Mouse (Mus musculus) kidney, embryonic 15.5 days (tissue): Measurements from ENCODE around the gene Pkp1. TPM values are rescaled to one million over a fixed set of nuclear protein-coding genes. Genes with fewer than 3 reads are reported as not detected.

Source experiments
- ATAC-seq: fragments of 200-750 bp; cut with Nextera tagmentation; replicated peaks from 2 replicates; pipeline ENCODE4 v1.8.0; 2017; ENCODE audit warnings: moderate TSS enrichment; ENCODE audit not compliant: low FRiP score
- H3K27ac ChIP-seq: fragments of 300-500 bp; sonication (generic); 2 replicates; pipeline ENCODE4 v1.5.1; 2015; ENCODE audit warnings: mild to moderate bottlenecking, inconsistent platforms
- H3K27me3 ChIP-seq: fragments of 300-500 bp; sonication (generic); 2 replicates; pipeline ENCODE4 v1.6.1; 2015; ENCODE audit warnings: inconsistent platforms
- H3K36me3 ChIP-seq: fragments of 300-500 bp; sonication (generic); 2 replicates; pipeline ENCODE4 v1.6.1; 2015; ENCODE audit warnings: inconsistent platforms
- H3K4me1 ChIP-seq: fragments of 300-500 bp; sonication (generic); 2 replicates; pipeline ENCODE4 v1.6.1; 2015; ENCODE audit warnings: inconsistent platforms
- H3K4me2 ChIP-seq: fragments of 300-500 bp; sonication (generic); 2 replicates; pipeline ENCODE4 v1.6.1; 2015; ENCODE audit warnings: moderate library complexity, mild to moderate bottlenecking, inconsistent platforms
- H3K4me3 ChIP-seq: fragments of 300-500 bp; sonication (generic); replicated peaks from 2 replicates; pipeline ENCODE4 v1.5.1; 2015; ENCODE audit warnings: mild to moderate bottlenecking, inconsistent platforms
- H3K9ac ChIP-seq: fragments of 300-500 bp; sonication (generic); 2 replicates; pipeline ENCODE4 v1.6.1; 2015; ENCODE audit warnings: mild to moderate bottlenecking, inconsistent platforms
- H3K9me3 ChIP-seq: fragments of 300-500 bp; sonication (generic); replicated peaks from 2 replicates; pipeline ENCODE4 v1.6.1; 2016; ENCODE audit warnings: inconsistent platforms
- WGBS: fragments of 180-500 bp; shearing (Covaris S2); methylation state at CpG from one replicate; pipeline ENCODE4 v1.1.7; 2015; ENCODE audit warnings: mixed read lengths; 5-methylcytosine and 5-hydroxymethylcytosine counted together
- polyA plus RNA-seq: library from polyadenylated mRNA; unstranded; fragments of >200 nt; fragmentation: Nextera tagmentation; extraction: Ambion mirVana; gene quantifications from 2 replicates; pipeline ENCODE4 v1.2.1, GENCODE M21; 2015

Gene Pkp1
- polyA plus RNA-seq, 1 experiment from 2014 or later = 0.35 TPM

DNA sequence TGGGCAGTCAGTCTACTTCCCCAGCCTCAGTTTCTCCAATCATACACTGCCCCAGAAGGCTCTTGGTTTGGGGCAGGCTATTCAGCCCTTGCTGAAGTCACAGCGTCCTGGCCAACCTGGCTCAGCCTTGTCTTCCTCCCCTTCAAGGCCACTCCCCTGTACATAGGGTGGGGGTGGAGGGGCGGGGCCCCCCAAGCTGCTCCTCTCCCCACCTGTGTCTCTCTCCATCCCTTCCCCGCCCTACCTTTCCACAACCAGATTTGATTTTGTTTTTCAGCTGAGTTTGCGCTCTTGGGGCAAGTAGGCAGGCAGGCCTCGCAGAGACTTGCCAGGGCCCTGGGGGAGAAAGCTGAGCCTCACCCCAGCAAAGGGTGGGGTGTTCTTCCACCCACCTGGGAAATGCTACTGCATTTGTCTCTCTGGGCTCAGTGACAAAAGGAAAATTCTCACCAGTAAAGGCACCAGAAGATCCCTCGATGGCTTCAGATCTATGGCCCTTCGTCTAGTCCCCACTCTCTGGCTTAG, 19.0 kb downstream of the Pkp1 start:
- no peaks in the 10 kb centered on the region for H3K27me3 ChIP-seq
- no peaks in the 10 kb centered on the region for H3K9me3 ChIP-seq
- no peak overlapping the region for H3K27ac ChIP-seq
- no peak overlapping the region for H3K4me3 ChIP-seq
- no peaks in the 10 kb centered on the region for H3K4me1 ChIP-seq
- no peak for ATAC-seq
- WGBS = 67% methylated on average over 7 of the region's 7 CpGs
- no peak overlapping the region for H3K9ac ChIP-seq
- no peaks in the 10 kb centered on the region for H3K36me3 ChIP-seq
- no peak overlapping the region for H3K4me2 ChIP-seq

GRCm38 (mm10) chr1:135899295-135899694, 19.7 kb downstream of the Pkp1 start:
- Histone ChIP-seq H3K4me2 (no peak overlapping the region), H3K4me3 (no peak overlapping the region), H3K36me3 (no peaks in the 10 kb centered on the region), H3K27me3 (no peaks in the 10 kb centered on the region), H3K27ac (no peak overlapping the region), H3K9me3 (no peaks in the 10 kb centered on the region), H3K9ac (no peak overlapping the region), H3K4me1 (no peaks in the 10 kb centered on the region)
- ATAC-seq = no peak
- 91% methylated on average over 6 of the region's 6 CpGs for WGBS

DNA sequence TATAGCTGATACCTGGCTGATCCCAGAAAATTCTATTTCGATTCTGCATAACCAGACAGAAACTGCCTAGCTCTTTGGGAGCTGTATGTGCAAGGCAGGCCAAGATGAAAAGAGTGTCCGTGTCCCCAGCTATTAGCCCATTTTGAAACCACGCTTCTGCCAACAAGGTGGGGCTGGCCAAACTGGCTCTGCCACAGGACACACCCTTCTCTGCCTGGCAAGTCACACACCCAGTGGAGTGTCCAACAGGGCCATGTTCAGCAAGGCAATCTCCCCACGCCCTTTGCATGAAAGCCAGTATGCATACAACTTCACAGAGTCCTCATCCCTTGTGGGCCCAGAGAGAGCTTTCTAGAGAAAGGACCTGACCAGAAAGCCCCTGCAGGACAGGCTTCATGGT, 23.6 kb downstream of the Pkp1 start:
- Histone ChIP-seq H3K4me2 (no peak overlapping the region), H3K36me3 (no peaks in the 10 kb centered on the region), H3K27ac (no peak overlapping the region), H3K27me3 (no peaks in the 10 kb centered on the region), H3K9me3 (no peaks in the 10 kb centered on the region), H3K4me3 (no peak overlapping the region), H3K4me1 (no peaks in the 10 kb centered on the region), H3K9ac (no peak overlapping the region)
- 86% methylated on average over 4 of the region's 4 CpGs for WGBS
- ATAC-seq = no peak

GRCm38 (mm10) chr1:135893377-135893776, 25.6 kb downstream of the Pkp1 start:
- Histone ChIP-seq H3K9me3 (no peaks in the 10 kb centered on the region), H3K36me3 (no peaks in the 10 kb centered on the region), H3K27me3 (peaks cover 2% of the 10 kb centered on the region; the same call in 1 of the 2 replicates), H3K4me2 (no peak overlapping the region), H3K4me1 (no peaks in the 10 kb centered on the region), H3K4me3 (no peak overlapping the region), H3K9ac (no peak overlapping the region), H3K27ac (no peak overlapping the region)
- ATAC-seq = no peak
- 87% methylated on average over 3 of the region's 3 CpGs for WGBS

GRCm38 (mm10) chr1:135892764-135893163, 26.2 kb downstream of the Pkp1 start:
- no peak overlapping the region for H3K4me3 ChIP-seq
- H3K9me3 ChIP-seq = no peaks in the 10 kb centered on the region
- peaks cover 2% of the 10 kb centered on the region; the same call in 1 of the 2 replicates for H3K27me3 ChIP-seq
- no peaks in the 10 kb centered on the region for H3K36me3 ChIP-seq
- no peak for ATAC-seq
- H3K9ac ChIP-seq = no peak overlapping the region
- H3K4me1 ChIP-seq = no peaks in the 10 kb centered on the region
- H3K4me2 ChIP-seq = no peak overlapping the region
- H3K27ac ChIP-seq = no peak overlapping the region
- 81% methylated on average over 6 of the region's 6 CpGs for WGBS

DNA sequence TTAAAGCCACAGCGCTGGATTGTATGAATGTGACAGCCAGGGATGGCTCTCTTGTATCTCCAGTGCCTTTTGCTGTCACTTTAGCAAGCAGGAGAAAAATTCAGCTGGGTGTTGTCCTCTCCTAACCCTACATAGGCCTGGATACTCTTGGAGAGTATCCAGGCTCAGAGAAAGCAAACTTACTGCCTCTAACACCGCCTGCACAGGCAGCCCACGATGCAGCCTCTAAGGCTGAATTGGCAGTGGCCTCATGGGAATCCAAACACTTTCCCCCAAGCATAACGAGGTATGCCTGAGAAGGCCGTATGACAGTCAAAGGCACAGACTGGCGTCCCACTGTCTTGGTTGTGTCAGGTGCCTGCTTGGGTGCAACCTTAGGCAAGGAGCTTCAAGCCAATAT, 26.8 kb downstream of the Pkp1 start:
- no peak for ATAC-seq
- Histone ChIP-seq H3K4me2 (no peak overlapping the region), H3K4me1 (no peaks in the 10 kb centered on the region), H3K27ac (no peak overlapping the region), H3K36me3 (no peaks in the 10 kb centered on the region), H3K4me3 (no peak overlapping the region), H3K27me3 (peaks cover 2% of the 10 kb centered on the region; the same call in 1 of the 2 replicates), H3K9me3 (no peaks in the 10 kb centered on the region), H3K9ac (no peak overlapping the region)
- 73% methylated on average over 6 of the region's 6 CpGs for WGBS

DNA sequence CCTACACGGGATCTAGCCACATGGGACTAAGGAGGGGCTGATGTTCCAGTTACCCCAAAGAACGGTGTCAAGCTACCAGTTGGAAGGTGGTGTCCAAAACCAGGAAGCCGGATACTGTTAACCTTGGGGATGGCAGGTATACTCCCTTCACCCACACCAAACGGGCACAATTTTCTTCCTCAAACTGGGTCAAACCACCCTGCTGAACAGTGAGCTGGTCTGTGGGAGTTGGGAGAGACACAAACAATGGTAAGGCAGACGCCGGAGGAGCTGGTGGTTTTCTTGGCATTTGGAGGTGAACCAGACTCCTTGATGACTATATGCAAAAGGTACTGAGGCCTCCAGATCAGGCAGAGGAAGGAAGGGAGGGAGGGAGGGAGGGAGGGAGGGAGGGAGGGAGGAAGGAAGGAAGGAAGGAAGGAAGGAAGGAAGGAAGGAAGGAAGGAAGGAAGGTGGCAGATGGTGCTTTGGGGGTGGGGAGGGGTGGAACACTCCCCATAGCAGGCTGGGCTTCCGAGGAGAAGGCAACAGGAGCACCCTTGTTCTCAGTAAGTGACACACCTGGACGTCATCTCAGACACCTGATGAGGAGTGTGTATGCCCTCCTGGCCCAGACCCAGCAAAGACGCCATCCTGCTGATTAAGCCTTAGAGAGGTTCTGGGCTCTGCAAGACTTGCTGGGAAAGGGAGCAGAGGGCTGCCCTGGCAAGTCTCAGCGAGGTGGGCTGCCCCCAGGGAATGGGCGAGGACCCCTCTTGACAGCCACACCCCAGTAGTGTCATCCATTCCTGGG, 27.4 kb downstream of the Pkp1 start:
- Histone ChIP-seq H3K9me3 (no peaks in the 10 kb centered on the region), H3K4me1 (no peaks in the 10 kb centered on the region), H3K36me3 (no peaks in the 10 kb centered on the region), H3K4me2 (no peak overlapping the region), H3K9ac (no peak overlapping the region), H3K27me3 (peaks cover 2% of the 10 kb centered on the region; the same call in 1 of the 2 replicates), H3K4me3 (no peak overlapping the region), H3K27ac (no peak overlapping the region)
- ATAC-seq = no peak
- 71% methylated on average over 11 of the region's 11 CpGs for WGBS

DNA sequence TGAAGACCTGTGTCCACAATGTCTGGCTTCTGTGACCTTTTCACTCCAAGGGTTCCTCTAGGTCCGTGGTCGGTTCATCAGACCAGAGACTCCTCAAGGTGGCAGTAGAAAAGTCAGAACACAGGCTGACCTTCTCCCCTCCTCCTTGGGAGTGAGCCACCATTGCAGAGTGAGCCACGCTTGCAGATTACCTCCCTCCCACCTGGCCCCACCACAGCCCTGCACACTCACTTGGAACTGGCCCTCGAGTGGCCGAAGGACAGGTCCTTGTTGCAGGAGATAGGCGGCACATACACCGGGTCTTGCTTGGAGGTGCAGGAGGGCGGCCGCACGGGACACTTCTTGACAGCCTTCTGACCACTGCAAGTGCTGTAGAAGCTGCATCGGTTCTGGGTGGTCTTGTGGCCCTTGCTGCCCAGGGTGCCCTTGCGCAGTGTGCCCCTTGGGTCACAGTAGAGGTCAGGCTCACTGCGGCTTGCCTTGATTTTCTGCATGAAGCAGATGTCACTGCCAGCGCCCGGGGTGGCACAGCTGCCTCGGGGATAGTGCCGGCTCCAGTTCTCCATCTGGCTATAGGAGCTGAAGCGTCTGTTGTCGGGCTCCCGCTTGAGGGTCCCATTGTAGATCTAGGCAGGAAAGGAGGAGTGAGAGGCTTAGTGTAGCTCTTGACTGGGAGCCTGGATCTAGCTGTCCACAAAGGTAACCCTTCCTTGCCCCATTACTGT, 29.4 kb downstream of the Pkp1 start:
- ATAC-seq = no peak
- no peak overlapping the region for H3K9ac ChIP-seq
- H3K27ac ChIP-seq = no peak overlapping the region
- H3K9me3 ChIP-seq = no peaks in the 10 kb centered on the region
- H3K4me3 ChIP-seq = no peak overlapping the region
- H3K4me1 ChIP-seq = no peaks in the 10 kb centered on the region
- H3K27me3 ChIP-seq = peaks cover 2% of the 10 kb centered on the region; the same call in 1 of the 2 replicates
- H3K36me3 ChIP-seq = no peaks in the 10 kb centered on the region
- H3K4me2 ChIP-seq = no peak overlapping the region
- whole genome bisulfite sequencing = 80% methylated on average over 20 of the region's 20 CpGs

- Histone ChIP-seq H3K36me3 (no peaks in the 10 kb centered on the region), H3K27me3 (no peaks in the 10 kb centered on the region), H3K4me2 (no peak overlapping the region), H3K9ac (no peak overlapping the region), H3K9me3 (no peaks in the 10 kb centered on the region), H3K27ac (no peak overlapping the region), H3K4me3 (no peak overlapping the region), H3K4me1 (no peaks in the 10 kb centered on the region)
- 0 out of 2 replicates have a peak, but pooled peaks have one; percentile 15 for ATAC-seq
- 76% methylated on average over 10 of the region's 10 CpGs for WGBS
Measured at GRCm38 (mm10) chr1:135882385-135883109, 36.5 kb downstream of the Pkp1 start.

DNA sequence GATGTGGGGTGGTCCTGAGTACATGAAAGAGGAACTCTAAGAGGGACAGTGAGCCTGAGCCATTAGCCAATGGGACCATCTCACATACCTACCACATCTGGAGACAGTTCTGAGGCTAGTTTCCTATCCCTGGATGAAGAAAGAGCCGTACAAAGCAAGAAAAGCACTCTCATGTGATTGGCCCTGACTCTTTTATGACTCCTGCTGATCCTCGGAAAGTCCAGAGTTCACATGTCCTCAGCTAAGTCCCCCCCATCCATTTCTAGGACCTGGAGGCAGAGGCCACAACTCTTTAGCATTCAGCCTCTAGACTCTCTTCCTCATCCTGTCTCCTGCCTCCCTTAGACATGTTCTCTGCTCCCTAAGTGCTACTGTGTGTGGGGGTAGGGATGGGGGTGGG, 41.8 kb downstream of the Pkp1 start:
- Histone ChIP-seq H3K4me3 (no peak overlapping the region), H3K9me3 (no peaks in the 10 kb centered on the region), H3K9ac (no peak overlapping the region), H3K4me2 (no peak overlapping the region), H3K4me1 (no peaks in the 10 kb centered on the region), H3K27ac (no peak overlapping the region), H3K27me3 (no peaks in the 10 kb centered on the region), H3K36me3 (no peaks in the 10 kb centered on the region)
- WGBS = 56% methylated on average over 2 of the region's 2 CpGs
- no peak for ATAC-seq

GRCm38 (mm10) chr1:135872991-135873390, 46.0 kb downstream of the Pkp1 start:
- 0 out of 2 replicates have a peak, but pooled peaks cover 5% of the 10 kb centered on the region for H3K27me3 ChIP-seq
- no peak overlapping the region for H3K9ac ChIP-seq
- no peaks in the 10 kb centered on the region for H3K36me3 ChIP-seq
- H3K9me3 ChIP-seq = no peaks in the 10 kb centered on the region
- no peak overlapping the region for H3K4me2 ChIP-seq
- no peak overlapping the region for H3K27ac ChIP-seq
- no peaks in the 10 kb centered on the region for H3K4me1 ChIP-seq
- WGBS = 76% methylated on average over 4 of the region's 4 CpGs
- H3K4me3 ChIP-seq = no peak overlapping the region
- no peak for ATAC-seq

DNA sequence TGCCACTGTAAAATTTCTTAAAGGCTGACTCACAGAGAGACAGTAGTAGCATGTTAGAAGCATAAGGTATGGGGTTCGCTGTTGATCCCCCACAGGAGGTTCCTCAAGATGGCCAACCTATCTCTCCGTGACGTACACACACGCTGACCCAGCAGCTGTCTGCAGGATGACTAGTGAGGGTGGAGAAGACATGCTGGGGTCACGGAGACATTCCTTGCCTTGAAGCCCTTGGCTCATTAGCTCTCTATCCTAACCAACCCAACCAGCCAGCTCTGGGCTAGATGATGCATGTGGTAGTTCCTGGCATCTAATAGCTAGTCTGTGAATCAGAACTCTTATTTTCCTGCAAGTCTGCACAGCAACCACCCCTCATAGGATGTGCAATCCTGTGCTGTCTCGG, 50.4 kb downstream of the Pkp1 start:
- no peak for ATAC-seq
- no peak overlapping the region for H3K4me2 ChIP-seq
- no peak overlapping the region for H3K9ac ChIP-seq
- H3K27ac ChIP-seq = no peak overlapping the region
- no peak overlapping the region for H3K4me3 ChIP-seq
- H3K9me3 ChIP-seq = no peaks in the 10 kb centered on the region
- H3K4me1 ChIP-seq = no peaks in the 10 kb centered on the region
- H3K36me3 ChIP-seq = no peaks in the 10 kb centered on the region
- WGBS = 89% methylated on average over 6 of the region's 6 CpGs
- peaks cover 13% of the 10 kb centered on the region for H3K27me3 ChIP-seq
